Mouse (Mus musculus) embryonic facial prominence, embryonic 15.5 days (tissue): ENCODE measurements at regions not wholly inside any gene's neighbourhood (a gene's known extent, or its start where the extent isn't known, plus 50 kb on each side); places are given as distances from the start of the nearest gene placed in this dataset.
"Not testable (repeated sequence)": the region's sequence is repeated elsewhere in the genome, so short reads cannot be mapped to it uniquely, and the experiment has no call there.

ENCODE experiments used
- ATAC-seq: fragments of 200-750 bp; cut with Nextera tagmentation; 2 replicates; pipeline ENCODE4 v1.8.0; 2017; ENCODE audit warnings: low read depth, moderate TSS enrichment; ENCODE audit not compliant: insufficient number of reproducible peaks, low FRiP score, low TSS enrichment
- H3K27ac ChIP-seq: fragments of 300-500 bp; sonication (generic); replicated peaks from 2 replicates; pipeline ENCODE4 v1.5.1; 2015; ENCODE audit warnings: mild to moderate bottlenecking, inconsistent platforms
- H3K27me3 ChIP-seq: fragments of 300-500 bp; sonication (generic); 2 replicates; pipeline ENCODE4 v1.6.1; 2015; ENCODE audit warnings: inconsistent platforms
- H3K36me3 ChIP-seq: fragments of 300-500 bp; sonication (generic); 2 replicates; pipeline ENCODE4 v1.6.1; 2015; ENCODE audit warnings: mild to moderate bottlenecking, inconsistent platforms
- H3K4me1 ChIP-seq: fragments of 300-500 bp; sonication (generic); 2 replicates; pipeline ENCODE4 v1.6.1; 2015; ENCODE audit warnings: inconsistent platforms
- H3K4me2 ChIP-seq: fragments of 300-500 bp; sonication (generic); replicated peaks from 2 replicates; pipeline ENCODE4 v1.6.1; 2015; ENCODE audit warnings: mild to moderate bottlenecking, inconsistent platforms
- H3K4me3 ChIP-seq: fragments of 300-500 bp; sonication (generic); replicated peaks from 2 replicates; pipeline ENCODE4 v1.5.1; 2015; ENCODE audit warnings: mild to moderate bottlenecking, inconsistent platforms
- H3K9ac ChIP-seq: fragments of 300-500 bp; sonication (generic); 2 replicates; pipeline ENCODE4 v1.6.1; 2015; ENCODE audit warnings: inconsistent platforms
- H3K9me3 ChIP-seq: fragments of 300-500 bp; sonication (generic); replicated peaks from 2 replicates; pipeline ENCODE4 v1.6.1; 2016; ENCODE audit warnings: inconsistent platforms
- WGBS: fragments of 180-500 bp; shearing (Covaris S2); methylation state at CpG from one replicate; pipeline ENCODE4 v1.1.7; 2015; 5-methylcytosine and 5-hydroxymethylcytosine counted together

DNA sequence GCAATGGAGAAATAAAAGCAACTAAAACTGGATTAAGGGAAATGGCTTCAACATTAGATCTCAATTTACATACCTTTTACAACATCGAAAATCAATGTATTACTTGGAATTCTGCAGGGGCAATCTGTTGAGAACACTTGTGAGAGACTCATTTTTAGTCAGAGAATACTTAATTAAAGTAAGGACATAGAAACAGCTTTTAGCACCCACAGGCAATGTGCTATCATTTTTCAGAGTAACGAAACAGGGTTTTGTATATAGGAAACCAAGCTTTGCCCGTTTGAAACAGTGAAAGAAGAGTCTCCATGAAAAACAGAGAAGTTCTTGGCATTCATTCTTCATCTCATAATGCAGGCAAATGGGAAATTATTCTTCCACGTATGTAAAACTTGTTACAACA is 196.4 kb downstream of the Tdrd3 start:
- no peak overlapping the region for H3K27ac ChIP-seq
- no peaks in the 10 kb centered on the region for H3K27me3 ChIP-seq
- H3K9me3 ChIP-seq, result no peaks in the 10 kb centered on the region
- no peak overlapping the region for H3K4me3 ChIP-seq
- no peaks in the 10 kb centered on the region for H3K36me3 ChIP-seq
- H3K9ac ChIP-seq, result no peak overlapping the region
- 86% methylated on average over 4 of the region's 4 CpGs for WGBS
- H3K4me1 ChIP-seq, result no peaks in the 10 kb centered on the region
- no peak overlapping the region for H3K4me2 ChIP-seq
- ATAC-seq, result no peak

DNA sequence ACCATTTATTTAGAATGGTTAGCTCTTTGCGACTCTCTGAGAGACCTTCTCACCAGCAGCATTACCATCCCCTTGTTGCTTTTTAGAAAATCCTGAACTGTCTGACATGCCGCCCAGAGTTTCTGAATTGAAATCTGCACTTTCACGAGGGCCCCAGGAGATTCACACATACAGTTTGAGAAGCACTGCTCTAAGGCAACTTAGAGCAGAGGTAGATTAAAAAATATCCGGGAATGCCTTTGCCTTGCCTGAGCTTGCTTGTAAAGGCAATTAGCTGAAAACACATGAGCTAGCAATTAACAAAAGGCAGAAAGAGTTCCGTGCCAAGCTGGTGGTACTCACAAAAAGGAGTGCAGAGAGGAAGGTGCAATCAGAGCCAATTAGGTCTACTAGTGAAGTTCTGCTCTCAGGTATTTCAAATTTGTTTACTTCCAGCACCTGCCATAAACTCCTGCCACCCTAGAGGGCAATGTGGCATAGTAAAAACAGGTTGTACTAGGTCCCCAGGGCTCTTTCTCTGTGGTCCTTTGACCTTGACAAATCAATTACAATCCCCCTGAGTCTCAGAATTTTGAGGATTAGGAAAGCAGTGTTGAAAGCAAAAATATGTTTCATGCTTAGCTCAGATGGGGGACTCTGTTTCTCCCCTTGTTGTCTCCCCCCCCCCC is 203.1 kb downstream of the Tdrd3 start:
- H3K4me3 ChIP-seq, result no peak overlapping the region
- no peaks in the 10 kb centered on the region for H3K9me3 ChIP-seq
- no peaks in the 10 kb centered on the region for H3K4me1 ChIP-seq
- peak; percentile 47; the same call in 1 of the 2 replicates for ATAC-seq
- H3K27ac ChIP-seq, result no peak overlapping the region
- 35% methylated on average over 5 of the region's 5 CpGs for WGBS
- no peak overlapping the region for H3K9ac ChIP-seq
- H3K4me2 ChIP-seq, result no peak overlapping the region
- no peaks in the 10 kb centered on the region for H3K27me3 ChIP-seq
- H3K36me3 ChIP-seq, result no peaks in the 10 kb centered on the region

DNA sequence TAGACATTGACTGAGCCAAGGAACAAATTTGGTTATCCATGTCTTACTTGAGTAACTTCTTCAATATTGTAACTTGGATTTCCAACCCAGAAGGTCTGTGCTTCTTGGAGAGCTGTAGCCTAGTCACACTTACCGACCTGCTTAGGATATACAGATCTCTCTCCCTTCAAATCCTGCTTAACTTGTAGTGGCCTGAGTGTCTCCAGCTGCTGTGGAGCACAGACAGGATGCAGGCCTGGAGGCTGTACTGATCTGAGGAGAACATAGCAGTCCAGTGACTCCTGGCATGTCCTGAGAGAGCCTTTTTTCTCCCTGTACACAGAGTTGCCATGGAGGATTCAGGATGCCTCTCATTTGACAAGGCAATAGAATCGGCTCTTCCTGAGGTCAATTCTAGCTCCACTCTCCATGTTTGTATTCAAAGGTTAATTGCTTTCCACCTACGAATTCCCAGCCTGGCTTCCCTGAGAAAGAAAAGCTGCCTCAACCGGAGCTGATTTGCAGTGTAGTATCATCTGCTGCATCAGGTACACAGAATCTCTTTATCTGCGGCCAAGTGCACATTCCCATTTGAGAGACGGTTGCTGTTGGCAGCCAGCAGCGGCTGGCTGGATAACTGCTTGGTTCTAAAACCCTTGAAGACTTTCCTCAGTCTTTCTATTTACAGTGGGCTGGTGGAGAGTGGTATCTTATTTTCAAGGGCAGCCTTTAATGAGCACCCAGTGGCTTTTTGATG is 214.8 kb downstream of the Tdrd3 start:
- H3K4me1 ChIP-seq, result no peaks in the 10 kb centered on the region
- no peak overlapping the region for H3K4me3 ChIP-seq
- no peaks in the 10 kb centered on the region for H3K27me3 ChIP-seq
- 71% methylated on average over 7 of the region's 7 CpGs for WGBS
- ATAC-seq, result no peak
- H3K36me3 ChIP-seq, result no peaks in the 10 kb centered on the region
- H3K9me3 ChIP-seq, result no peaks in the 10 kb centered on the region
- H3K27ac ChIP-seq, result no peak overlapping the region
- no peak overlapping the region for H3K4me2 ChIP-seq
- no peak overlapping the region for H3K9ac ChIP-seq

DNA sequence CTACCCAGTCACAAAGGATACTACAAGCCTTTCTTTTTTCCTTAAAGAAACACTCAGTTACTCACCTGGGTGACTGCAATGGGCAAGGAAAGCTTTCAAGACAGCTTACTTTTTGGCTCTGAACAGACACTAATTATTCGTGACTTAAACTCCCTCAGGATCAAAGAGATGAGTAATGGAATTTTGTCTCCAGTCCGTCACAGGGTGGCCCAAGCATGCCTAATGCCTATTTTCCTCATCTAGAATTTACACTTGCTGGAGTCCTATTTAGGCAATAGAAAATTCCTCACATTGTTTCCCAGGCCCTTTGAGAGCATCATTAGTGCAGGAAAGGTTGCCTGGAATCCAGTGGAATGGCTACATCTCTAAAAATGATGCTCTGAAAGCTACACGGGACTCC is 218.2 kb downstream of the Tdrd3 start:
- WGBS, result 35% methylated on average over 3 of the region's 3 CpGs
- Histone ChIP-seq H3K9ac (no peak overlapping the region), H3K36me3 (no peaks in the 10 kb centered on the region), H3K27me3 (no peaks in the 10 kb centered on the region), H3K9me3 (no peaks in the 10 kb centered on the region), H3K4me3 (no peak overlapping the region), H3K27ac (no peak overlapping the region), H3K4me2 (no peak overlapping the region), H3K4me1 (no peaks in the 10 kb centered on the region)
- ATAC-seq, result no peak

DNA sequence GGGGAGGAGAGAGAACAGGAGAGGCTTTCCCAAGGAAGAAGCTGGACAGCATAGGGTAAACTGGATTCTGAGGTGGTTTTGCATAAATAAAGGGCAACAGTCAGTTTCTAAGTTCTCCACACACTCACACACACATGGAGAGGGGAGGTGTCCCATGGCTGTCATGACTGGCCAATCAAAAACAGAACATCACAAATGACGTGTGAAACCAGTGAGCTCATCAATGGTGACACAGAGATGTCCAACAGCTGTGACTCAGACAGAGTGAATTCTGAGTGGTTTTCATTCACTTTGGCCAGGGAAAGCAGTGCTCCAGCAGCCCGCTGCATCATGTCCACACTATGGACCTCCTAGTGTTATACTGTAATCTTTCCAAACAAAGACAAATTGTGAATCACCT is 220.7 kb downstream of the Tdrd3 start:
- ATAC-seq, result no peak

DNA sequence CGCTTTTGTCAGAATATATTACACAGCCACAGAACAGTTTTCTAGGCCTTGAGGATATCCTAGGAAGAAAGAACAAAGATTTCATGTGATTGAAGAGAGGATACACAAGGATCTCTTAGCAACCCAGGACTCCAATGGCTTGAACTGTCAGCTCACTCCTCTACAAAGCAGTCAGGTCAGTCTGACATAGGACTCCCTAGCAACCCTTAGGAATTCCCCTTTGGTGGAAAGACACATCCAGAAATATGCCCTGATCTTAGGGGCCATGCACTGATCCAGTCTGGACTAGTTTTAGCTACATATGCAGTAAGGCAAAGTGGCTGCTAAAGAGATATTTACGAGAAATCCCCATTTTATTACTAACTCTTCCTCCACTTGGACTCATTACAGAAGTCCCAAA is 251.5 kb downstream of the Tdrd3 start:
- Histone ChIP-seq H3K4me1 (no peaks in the 10 kb centered on the region), H3K27ac (no peak overlapping the region), H3K9me3 (no peaks in the 10 kb centered on the region), H3K36me3 (no peaks in the 10 kb centered on the region), H3K9ac (no peak overlapping the region), H3K4me2 (no peak overlapping the region), H3K4me3 (no peak overlapping the region), H3K27me3 (no peaks in the 10 kb centered on the region)
- no peak for ATAC-seq
- 85% methylated on average over 2 of the region's 2 CpGs for WGBS

More for the DNA sequence above, 220.7 kb downstream of the Tdrd3 start:
- Histone ChIP-seq H3K4me1 (no peaks in the 10 kb centered on the region), H3K36me3 (no peaks in the 10 kb centered on the region), H3K9ac (no peak overlapping the region), H3K4me2 (no peak overlapping the region), H3K4me3 (no peak overlapping the region), H3K9me3 (no peaks in the 10 kb centered on the region), H3K27me3 (no peaks in the 10 kb centered on the region), H3K27ac (no peak overlapping the region)
- WGBS, result 88% methylated on average over 2 of the region's 2 CpGs

DNA sequence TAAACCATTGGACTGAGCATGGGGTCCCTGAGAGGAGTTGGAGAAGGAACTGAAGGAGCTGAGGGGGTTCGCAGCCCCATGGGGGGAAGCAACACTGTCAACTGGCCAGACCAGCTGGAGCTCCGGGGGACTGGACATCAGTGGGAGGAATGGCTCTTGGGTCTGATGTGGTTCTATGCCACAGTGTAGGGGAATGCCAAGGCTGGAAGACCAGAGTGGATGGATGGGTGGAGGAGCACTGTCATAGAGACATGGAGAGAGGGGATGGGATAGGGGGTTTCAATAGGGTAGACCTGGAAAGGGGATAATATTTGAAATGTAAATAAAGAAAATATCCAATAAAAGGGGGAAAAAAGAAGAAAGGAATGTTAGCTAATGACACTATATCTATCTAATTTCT is 253.1 kb downstream of the Tdrd3 start:
- Histone ChIP-seq H3K27ac (no peak overlapping the region), H3K27me3 (no peaks in the 10 kb centered on the region), H3K36me3 (no peaks in the 10 kb centered on the region), H3K9ac (no peak overlapping the region), H3K4me3 (no peak overlapping the region), H3K4me2 (no peak overlapping the region), H3K9me3 (no peaks in the 10 kb centered on the region), H3K4me1 (no peaks in the 10 kb centered on the region)
- no peak for ATAC-seq
- 86% methylated on average over 2 of the region's 2 CpGs for WGBS

DNA sequence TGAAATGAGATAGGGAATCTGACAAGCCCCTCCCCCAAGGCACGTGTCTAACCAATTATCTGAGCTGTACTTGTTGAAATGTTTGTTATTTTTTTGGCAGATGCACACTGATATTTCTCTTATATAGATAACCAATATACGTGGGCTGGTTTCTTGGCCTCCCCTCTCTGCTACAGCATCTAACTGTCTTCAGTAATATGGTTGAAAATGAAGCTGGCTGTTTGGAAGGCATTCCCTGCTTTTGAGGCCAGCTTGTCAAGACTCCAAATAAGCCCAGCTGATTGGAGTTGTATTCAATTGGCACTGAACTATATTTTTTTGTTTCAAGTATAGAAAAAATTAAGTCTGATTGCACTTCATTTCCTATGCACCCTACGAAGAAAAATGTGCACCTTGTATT is 264.3 kb downstream of the Tdrd3 start:
- Histone ChIP-seq H3K4me1 (no peaks in the 10 kb centered on the region), H3K4me3 (no peak overlapping the region), H3K27ac (no peak overlapping the region), H3K9ac (no peak overlapping the region), H3K9me3 (no peaks in the 10 kb centered on the region), H3K27me3 (no peaks in the 10 kb centered on the region), H3K36me3 (no peaks in the 10 kb centered on the region), H3K4me2 (no peak overlapping the region)
- no peak for ATAC-seq
- WGBS, result 58% methylated on average over 3 of the region's 3 CpGs

DNA sequence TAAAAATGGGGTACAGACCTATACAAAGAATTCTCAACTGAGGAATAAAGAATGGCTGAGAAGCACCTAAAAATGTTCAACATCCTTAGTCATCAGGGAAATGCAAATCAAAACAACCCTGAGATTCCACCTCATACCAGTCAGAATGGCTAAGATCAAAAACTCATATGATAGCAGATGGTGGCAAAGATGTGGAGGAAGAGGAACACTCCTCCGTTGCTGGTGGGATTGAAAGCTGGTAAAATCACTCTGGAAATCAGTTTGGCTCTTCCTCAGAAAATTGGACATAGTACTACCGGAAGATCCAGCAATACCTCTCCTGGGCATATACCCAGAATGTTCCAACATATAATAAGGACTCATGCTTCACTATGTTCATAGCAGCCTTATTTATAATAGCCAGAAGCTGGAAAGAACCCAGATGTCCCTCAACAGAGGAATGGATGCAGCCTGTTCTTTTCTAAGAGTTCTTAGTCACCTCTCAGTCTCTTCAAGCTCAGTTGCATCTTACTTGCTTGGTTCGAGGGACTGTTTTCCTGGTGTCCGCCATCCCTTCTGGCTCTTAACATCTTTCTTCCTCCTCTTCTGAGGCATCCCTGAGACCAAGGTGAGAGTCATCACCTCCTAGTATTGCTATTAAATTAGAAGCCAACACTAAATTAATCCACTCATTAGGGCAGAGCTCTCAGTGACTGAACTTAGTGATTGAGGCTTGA is 266.8 kb downstream of the Tdrd3 start:
- not testable (repeated sequence) for H3K9ac ChIP-seq, H3K9me3 ChIP-seq, H3K4me2 ChIP-seq, H3K4me1 ChIP-seq, H3K36me3 ChIP-seq, H3K27me3 ChIP-seq, H3K4me3 ChIP-seq, H3K27ac ChIP-seq, ATAC-seq
- 81% methylated on average over 4 of the region's 4 CpGs for WGBS

DNA sequence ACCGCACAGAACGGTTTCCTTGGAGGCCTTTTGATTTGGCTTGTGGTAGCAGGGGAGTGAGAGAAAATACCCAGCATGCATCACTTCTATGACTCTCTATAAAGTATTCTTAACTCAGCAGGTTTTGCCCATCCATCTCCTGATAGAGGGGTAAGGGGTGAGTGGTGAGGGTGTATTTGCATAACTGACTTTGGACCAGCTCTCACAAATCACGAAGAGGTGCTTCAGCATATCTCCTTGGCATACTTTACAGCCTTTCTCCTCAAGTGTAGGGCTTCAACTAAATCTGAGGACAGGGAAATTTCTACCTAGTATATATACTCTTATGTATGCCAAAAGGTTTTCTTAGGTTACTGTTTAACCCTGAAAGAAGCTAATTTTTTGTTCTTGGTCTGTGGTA is 273.4 kb downstream of the Tdrd3 start:
- Histone ChIP-seq H3K4me2 (no peak overlapping the region), H3K9ac (no peak overlapping the region), H3K4me1 (no peaks in the 10 kb centered on the region), H3K9me3 (no peaks in the 10 kb centered on the region), H3K36me3 (no peaks in the 10 kb centered on the region), H3K27ac (no peak overlapping the region), H3K27me3 (no peaks in the 10 kb centered on the region), H3K4me3 (no peak overlapping the region)
- no peak for ATAC-seq
- 91% methylated on average over 3 of the region's 3 CpGs for WGBS

DNA sequence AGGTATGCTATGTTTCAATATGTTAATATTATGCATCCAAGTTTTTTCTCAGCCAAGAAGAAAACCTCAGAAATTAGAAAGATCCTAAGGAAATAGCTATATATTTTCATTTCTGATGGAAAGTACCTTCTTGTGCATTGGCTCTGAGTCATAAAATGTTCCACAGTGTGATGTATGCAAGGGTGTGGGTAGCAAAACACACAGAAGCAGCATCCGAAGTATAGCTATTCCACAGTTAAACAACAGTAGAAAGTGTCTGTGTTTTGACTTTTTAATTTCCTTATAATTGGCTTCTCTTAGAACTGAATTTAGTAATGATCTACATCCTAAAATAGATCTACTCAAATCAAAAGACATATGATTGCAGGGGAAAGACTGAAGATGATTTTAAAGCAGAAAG is 320.0 kb downstream of the Tdrd3 start:
- H3K4me1 ChIP-seq, result no peaks in the 10 kb centered on the region
- no peak overlapping the region for H3K27ac ChIP-seq
- H3K9ac ChIP-seq, result no peak overlapping the region
- ATAC-seq, result no peak
- H3K27me3 ChIP-seq, result no peaks in the 10 kb centered on the region
- no peak overlapping the region for H3K4me2 ChIP-seq
- 77% methylated on average over 1 of the region's 1 CpGs for WGBS
- no peak overlapping the region for H3K4me3 ChIP-seq
- no peaks in the 10 kb centered on the region for H3K9me3 ChIP-seq
- H3K36me3 ChIP-seq, result no peaks in the 10 kb centered on the region
